Mouse (Mus musculus) megakaryocyte, embryonic 14.5 days (primary cell): Measurements from ENCODE around the gene Ptafr. TPM values are rescaled to one million over a fixed set of nuclear protein-coding genes. Genes with fewer than 3 reads are reported as not detected.
"Not testable (repeated sequence)": the region's sequence is repeated elsewhere in the genome, so short reads cannot be mapped to it uniquely, and the experiment has no call there.

ENCODE experiments used
- H3K27me3 ChIP-seq: replicated peaks from 2 replicates; pipeline ENCODE3; 2012; ENCODE audit warnings: inconsistent platforms
- H3K36me3 ChIP-seq: replicated peaks from 2 replicates; pipeline ENCODE3; 2012; ENCODE audit warnings: low read length, inconsistent platforms, mixed read lengths
- H3K4me1 ChIP-seq: 2 replicates; pipeline ENCODE4 v1.6.1; 2012; ENCODE audit warnings: inconsistent platforms
- H3K4me3 ChIP-seq: replicated peaks from 2 replicates; pipeline ENCODE3; 2012; ENCODE audit warnings: moderate library complexity, mild to moderate bottlenecking, inconsistent platforms
- H3K9me3 ChIP-seq: 2 replicates; pipeline ENCODE4 v1.6.1; 2012; ENCODE audit warnings: inconsistent platforms
- FLI1 ChIP-seq: IDR thresholded peaks from 2 replicates; pipeline ENCODE4 v1.6.1; 2012; ENCODE audit warnings: low read length, inconsistent platforms, mixed read lengths
- GATA1 ChIP-seq: IDR thresholded peaks from 3 replicates; pipeline ENCODE4 v1.6.1; 2012; ENCODE audit warnings: mixed read lengths, low read length, inconsistent platforms, borderline replicate concordance
- polyA plus RNA-seq: library from polyadenylated mRNA; stranded (reverse); fragments of >175 nt; gene quantifications from 2 replicates; pipeline ENCODE4 v1.2.3, GENCODE M21; 2012; ENCODE audit warnings: low replicate concordance; ENCODE audit not compliant: insufficient read depth

Gene Ptafr
- polyA plus RNA-seq, 1 experiment: 3.1 TPM

GRCm38 (mm10) chr4:132530033-132530804 is 33.6 kb upstream of the Ptafr start:
- no peaks in the 10 kb centered on the region for H3K9me3 ChIP-seq
- H3K36me3 ChIP-seq: peaks cover 27% of the 10 kb centered on the region
- H3K4me3 ChIP-seq: no peak overlapping the region
- no peaks in the 10 kb centered on the region for H3K27me3 ChIP-seq
- H3K4me1 ChIP-seq: peaks cover 78% of the 10 kb centered on the region
- no peak for TF ChIP-seq GATA1
- no peak for TF ChIP-seq FLI1

DNA sequence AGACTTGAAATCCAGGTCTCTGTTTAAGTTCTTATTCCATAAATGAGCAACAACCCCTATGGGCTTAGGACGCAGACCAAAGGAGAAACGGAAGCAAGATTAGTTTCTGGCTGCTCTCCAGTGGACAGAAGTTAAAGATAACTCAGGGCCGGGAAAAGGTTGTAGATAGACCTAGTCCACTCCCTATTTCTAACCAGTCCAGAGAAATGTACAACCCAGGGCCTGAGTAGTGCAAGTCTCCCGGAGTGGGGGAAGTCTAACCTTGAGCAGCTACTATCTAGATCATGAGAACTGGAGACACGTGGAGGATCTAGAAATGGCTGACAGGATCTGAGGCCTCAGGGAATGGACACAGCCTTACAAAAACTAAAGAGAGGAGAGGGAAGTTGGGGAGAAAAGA is 31.4 kb upstream of the Ptafr start:
- peaks cover 82% of the 10 kb centered on the region for H3K4me1 ChIP-seq
- H3K36me3 ChIP-seq: peaks cover 34% of the 10 kb centered on the region

GRCm38 (mm10) chr4:132532981-132533916 is 30.6 kb upstream of the Ptafr start, which contains the start of gene Atpif1:
TSS of gene Atpif1 (minus strand) at chr4:132533659.
- Histone ChIP-seq H3K27me3 (no peaks in the 10 kb centered on the region), H3K36me3 (peaks cover 41% of the 10 kb centered on the region), H3K4me1 (peaks cover 79% of the 10 kb centered on the region), H3K9me3 (no peaks in the 10 kb centered on the region), H3K4me3 (peak within 1 kb of the TSS; percentile 96)
- no peak for TF ChIP-seq GATA1
- TF ChIP-seq FLI1: no peak

More for the DNA sequence above, 31.4 kb upstream of the Ptafr start:
- H3K27me3 ChIP-seq: no peaks in the 10 kb centered on the region
- H3K4me3 ChIP-seq: peak overlapping the region; percentile 96
- no peaks in the 10 kb centered on the region for H3K9me3 ChIP-seq
- TF ChIP-seq GATA1: no peak
- no peak for TF ChIP-seq FLI1

- Histone ChIP-seq H3K9me3 (no peaks in the 10 kb centered on the region), H3K4me3 (peak within 1 kb of the TSS; percentile 99), H3K36me3 (peaks cover 50% of the 10 kb centered on the region), H3K4me1 (peaks cover 68% of the 10 kb centered on the region), H3K27me3 (no peaks in the 10 kb centered on the region)
- TF ChIP-seq FLI1: no peak
- TF ChIP-seq GATA1: no peak
These were observed 28.3 kb upstream of the Ptafr start, which contains the start of gene Dnajc8 for GRCm38 (mm10) chr4:132535406-132536121. TSS of gene Dnajc8 (plus strand) at chr4:132535550.

DNA sequence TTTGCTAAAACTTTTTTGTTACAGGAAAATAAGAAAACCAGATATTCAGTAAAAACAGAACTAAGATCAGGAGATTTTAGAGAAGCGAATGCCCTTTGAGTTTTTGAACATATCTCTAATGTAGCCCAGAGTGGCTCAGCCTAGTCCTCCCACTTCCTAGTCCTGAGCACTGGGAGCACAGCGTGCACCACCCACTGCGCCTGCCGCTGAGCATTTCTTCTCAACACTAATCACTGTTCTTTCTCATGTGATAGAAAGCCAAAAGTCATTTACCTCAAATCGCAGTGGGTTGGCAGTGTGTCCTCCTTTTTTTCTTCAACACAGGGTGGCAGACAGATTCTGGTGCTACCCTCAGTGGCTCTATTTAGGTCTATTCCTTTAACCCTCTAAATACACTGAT is 24.4 kb upstream of the Ptafr start:
- H3K36me3 ChIP-seq: peaks cover 74% of the 10 kb centered on the region
- no peaks in the 10 kb centered on the region for H3K9me3 ChIP-seq
- H3K4me1 ChIP-seq: peaks cover 66% of the 10 kb centered on the region
- no peak for TF ChIP-seq FLI1
- no peak for TF ChIP-seq GATA1
- no peaks in the 10 kb centered on the region for H3K27me3 ChIP-seq
- no peak overlapping the region for H3K4me3 ChIP-seq

- Histone ChIP-seq H3K9me3 (no peaks in the 10 kb centered on the region), H3K4me3 (no peak overlapping the region), H3K4me1 (peaks cover 67% of the 10 kb centered on the region), H3K36me3 (peaks cover 94% of the 10 kb centered on the region), H3K27me3 (no peaks in the 10 kb centered on the region)
- TF ChIP-seq GATA1 (no peak), FLI1 (no peak)
These were observed 22.5 kb upstream of the Ptafr start for GRCm38 (mm10) chr4:132541413-132541812.

GRCm38 (mm10) chr4:132542724-132543123 is 21.1 kb upstream of the Ptafr start:
- Histone ChIP-seq H3K9me3 (no peaks in the 10 kb centered on the region), H3K4me3 (peak overlapping the region; percentile 46), H3K4me1 (peaks cover 57% of the 10 kb centered on the region), H3K36me3 (peaks cover 97% of the 10 kb centered on the region), H3K27me3 (no peaks in the 10 kb centered on the region)
- TF ChIP-seq FLI1 (no peak), GATA1 (no peak)

GRCm38 (mm10) chr4:132545851-132546250 is 18.0 kb upstream of the Ptafr start:
- TF ChIP-seq FLI1 (no peak), GATA1 (no peak)
- Histone ChIP-seq H3K4me3 (no peak overlapping the region), H3K9me3 (no peaks in the 10 kb centered on the region), H3K36me3 (peaks cover 97% of the 10 kb centered on the region), H3K27me3 (no peaks in the 10 kb centered on the region), H3K4me1 (peaks cover 52% of the 10 kb centered on the region)

DNA sequence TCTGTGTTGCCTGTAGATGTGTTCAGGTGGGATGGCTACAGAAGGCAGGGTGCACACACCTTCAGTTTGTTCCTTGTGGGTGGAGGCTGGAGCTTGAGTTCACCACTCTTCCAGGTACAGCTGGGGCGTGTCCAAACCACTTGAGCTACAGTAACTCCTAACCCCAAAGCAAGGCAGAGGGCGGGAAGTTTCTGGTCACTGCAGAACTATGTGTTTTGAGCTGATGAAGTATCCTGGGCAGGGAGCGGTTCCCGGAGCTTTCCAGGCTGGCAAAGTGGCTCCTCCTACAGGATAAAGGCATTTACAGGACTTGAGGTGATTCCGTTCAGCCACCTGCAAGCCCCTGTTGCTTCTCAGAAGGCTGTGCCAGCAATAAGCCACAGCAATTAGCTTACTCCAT is 9.6 kb upstream of the Ptafr start:
- H3K4me3 ChIP-seq: no peak overlapping the region
- H3K27me3 ChIP-seq: no peaks in the 10 kb centered on the region
- H3K4me1 ChIP-seq: peaks cover 33% of the 10 kb centered on the region
- TF ChIP-seq GATA1: no peak
- no peak for TF ChIP-seq FLI1
- H3K9me3 ChIP-seq: no peaks in the 10 kb centered on the region
- H3K36me3 ChIP-seq: peaks cover 62% of the 10 kb centered on the region

DNA sequence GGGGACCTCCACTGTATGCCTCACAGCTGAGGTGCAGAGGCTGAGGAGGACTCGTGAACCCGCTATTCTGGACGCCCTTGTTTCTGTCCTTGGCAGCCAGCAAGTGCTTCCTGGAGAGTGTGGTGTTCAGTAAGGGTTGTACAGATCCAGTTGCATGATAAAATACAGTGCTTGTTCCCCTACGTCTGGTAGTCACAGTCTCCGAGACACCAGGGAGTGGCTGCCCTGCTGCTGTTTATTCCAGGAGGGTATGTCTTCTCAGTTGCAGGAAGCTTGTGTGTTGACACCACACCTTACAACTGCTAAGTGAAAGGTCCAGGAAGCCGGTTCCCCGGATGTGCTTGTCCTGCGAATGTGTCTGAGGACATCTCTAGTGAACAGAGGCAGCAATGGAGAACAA is 9.2 kb upstream of the Ptafr start:
- Histone ChIP-seq H3K27me3 (peaks cover 1% of the 10 kb centered on the region), H3K4me3 (no peak overlapping the region), H3K9me3 (no peaks in the 10 kb centered on the region), H3K36me3 (peaks cover 57% of the 10 kb centered on the region), H3K4me1 (peaks cover 33% of the 10 kb centered on the region)
- no peak for TF ChIP-seq GATA1
- no peak for TF ChIP-seq FLI1

GRCm38 (mm10) chr4:132555550-132555949 is 8.3 kb upstream of the Ptafr start:
- not testable (repeated sequence) for H3K27me3 ChIP-seq, H3K9me3 ChIP-seq

More at GRCm38 (mm10) chr4:132555550-132555949, 8.3 kb upstream of the Ptafr start:
- H3K4me3 ChIP-seq: not testable (repeated sequence)
- H3K36me3 ChIP-seq: peaks cover 50% of the 10 kb centered on the region
- peaks cover 27% of the 10 kb centered on the region for H3K4me1 ChIP-seq
